Mouse (Mus musculus) liver, adult 2 months (tissue): ENCODE measurements at regions not wholly inside any gene's neighbourhood (a gene's known extent, or its start where the extent isn't known, plus 50 kb on each side); places are given as distances from the start of the nearest gene placed in this dataset.

Experiments
- DNase-seq: peaks from one replicate; pipeline ENCODE4 v3.0.0-alpha.2; 2011; ENCODE audit warnings: low read depth, low spot score; ENCODE audit errors: extremely low read depth
- H3K27ac ChIP-seq: fragments of 200-500 bp; replicated peaks from 2 replicates; pipeline ENCODE4 v1.5.1; 2012; ENCODE audit warnings: low read depth, mild to moderate bottlenecking, control low read depth, inconsistent platforms, low read length; ENCODE audit not compliant: insufficient read depth
- H3K27me3 ChIP-seq: fragments of 200-500 bp; 2 replicates; pipeline ENCODE4 v1.6.1; 2012; ENCODE audit warnings: mild to moderate bottlenecking, moderate library complexity, low read length, inconsistent platforms; ENCODE audit not compliant: control insufficient read depth, insufficient read depth
- H3K36me3 ChIP-seq: fragments of 200-500 bp; 2 replicates; pipeline ENCODE4 v1.6.1; 2012; ENCODE audit warnings: low read length, inconsistent platforms; ENCODE audit not compliant: control insufficient read depth, insufficient read depth
- H3K4me1 ChIP-seq: fragments of 200-500 bp; 2 replicates; pipeline ENCODE4 v1.6.1; 2011; ENCODE audit warnings: low read length; ENCODE audit not compliant: control insufficient read depth, insufficient read depth
- H3K4me3 ChIP-seq: fragments of 200-500 bp; 2 replicates; pipeline ENCODE4 v1.5.1; 2011; ENCODE audit warnings: low read depth, mild to moderate bottlenecking, control low read depth, low read length, moderate library complexity; ENCODE audit not compliant: insufficient read depth
- H3K79me2 ChIP-seq: fragments of 200-500 bp; 2 replicates; pipeline ENCODE4 v1.6.1; 2012; ENCODE audit warnings: inconsistent platforms, mild to moderate bottlenecking, low read length, moderate library complexity; ENCODE audit not compliant: control insufficient read depth, insufficient read depth
- H3K9ac ChIP-seq: fragments of 200-500 bp; 2 replicates; pipeline ENCODE4 v1.6.1; 2012; ENCODE audit warnings: low read depth, mild to moderate bottlenecking, control low read depth, inconsistent platforms, low read length
- CTCF ChIP-seq: fragments of 200-500 bp; IDR thresholded peaks from 2 replicates; pipeline ENCODE4 v1.5.1; 2011; ENCODE audit warnings: low read depth, low read length, control low read depth
- POLR2A ChIP-seq: fragments of 200-500 bp; IDR thresholded peaks from 2 replicates; pipeline ENCODE4 v1.6.1; 2011; ENCODE audit warnings: low read length, control low read depth; ENCODE audit not compliant: insufficient read depth; ENCODE audit errors: extremely low read depth
- WGBS: fragments of 180-500 bp; shearing (Covaris S2); methylation state at CpG from one replicate; pipeline ENCODE4 v1.1.7; 2018; 5-methylcytosine and 5-hydroxymethylcytosine counted together

DNA sequence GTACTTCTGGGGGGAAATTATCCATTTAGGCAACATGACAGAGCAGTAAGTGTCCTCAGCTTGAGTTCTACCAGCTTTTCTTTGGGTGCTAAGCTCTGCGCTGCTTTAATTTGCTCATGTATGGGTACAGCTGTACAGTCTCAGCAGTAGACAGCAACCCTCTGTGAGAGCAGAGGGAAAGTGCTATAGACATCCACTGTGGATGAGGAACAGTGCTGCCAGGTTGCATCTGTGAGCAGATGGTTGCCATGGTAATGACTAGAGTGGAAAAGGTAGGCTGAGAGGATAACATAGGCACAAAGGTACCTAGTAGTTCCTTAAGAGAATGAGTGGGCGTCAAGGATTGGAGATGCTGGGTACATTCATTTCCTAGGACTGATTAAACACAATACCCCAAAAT, 180.5 kb upstream of the Mbnl1 start:
- WGBS, result 95% methylated on average over 2 of the region's 2 CpGs
- Histone ChIP-seq H3K4me3 (no peak overlapping the region), H3K4me1 (no peaks in the 10 kb centered on the region), H3K27me3 (no peaks in the 10 kb centered on the region), H3K9ac (no peak overlapping the region), H3K36me3 (no peaks in the 10 kb centered on the region), H3K79me2 (no peaks in the 10 kb centered on the region), H3K27ac (no peak overlapping the region)
- no peak for DNase-seq
- TF ChIP-seq POLR2A (no peak), CTCF (no peak)

- Histone ChIP-seq H3K79me2 (no peaks in the 10 kb centered on the region), H3K27me3 (no peaks in the 10 kb centered on the region), H3K4me1 (no peaks in the 10 kb centered on the region), H3K4me3 (no peak overlapping the region), H3K9ac (no peak overlapping the region), H3K27ac (no peak overlapping the region), H3K36me3 (no peaks in the 10 kb centered on the region)
- TF ChIP-seq CTCF (no peak), POLR2A (no peak)
- 94% methylated on average over 2 of the region's 2 CpGs for WGBS
- no peak for DNase-seq
Measured at GRCm38 (mm10) chr3:60292940-60293339, 179.7 kb upstream of the Mbnl1 start.

DNA sequence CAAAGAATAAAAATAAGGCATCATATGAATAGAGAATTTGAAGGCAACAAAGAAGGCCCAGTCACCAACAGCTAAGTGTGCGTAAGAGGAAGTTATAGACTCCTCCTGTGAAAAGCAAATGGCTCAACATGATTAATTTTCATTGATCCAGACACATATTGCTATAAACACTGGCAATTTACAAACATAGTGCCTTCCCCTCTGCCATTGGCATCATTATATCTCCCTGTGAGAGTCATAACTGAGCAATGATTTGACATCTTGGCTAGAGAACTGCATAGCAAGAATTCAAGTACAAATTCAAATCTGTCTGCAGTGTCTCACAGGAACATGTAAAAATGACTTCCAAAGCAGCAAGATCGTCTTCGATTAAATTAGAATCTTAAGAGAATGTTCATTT, 167.2 kb upstream of the Mbnl1 start:
- Histone ChIP-seq H3K9ac (no peak overlapping the region), H3K27me3 (no peaks in the 10 kb centered on the region), H3K4me1 (no peaks in the 10 kb centered on the region), H3K79me2 (no peaks in the 10 kb centered on the region), H3K27ac (no peak overlapping the region), H3K4me3 (no peak overlapping the region), H3K36me3 (no peaks in the 10 kb centered on the region)
- whole genome bisulfite sequencing, result 94% methylated on average over 3 of the region's 3 CpGs
- TF ChIP-seq POLR2A, result no peak
- TF ChIP-seq CTCF, result no peak
- DNase-seq, result no peak

GRCm38 (mm10) chr3:60310402-60310801, 162.2 kb upstream of the Mbnl1 start:
- H3K36me3 ChIP-seq, result no peaks in the 10 kb centered on the region
- H3K9ac ChIP-seq, result no peak overlapping the region
- H3K4me1 ChIP-seq, result no peaks in the 10 kb centered on the region; the same call in 1 of the 2 replicates
- WGBS, result 95% methylated on average over 3 of the region's 3 CpGs
- H3K79me2 ChIP-seq, result no peaks in the 10 kb centered on the region
- H3K27ac ChIP-seq, result no peak overlapping the region
- H3K4me3 ChIP-seq, result no peak overlapping the region
- no peaks in the 10 kb centered on the region for H3K27me3 ChIP-seq
- TF ChIP-seq POLR2A (no peak), CTCF (no peak)
- DNase-seq, result no peak

GRCm38 (mm10) chr3:60311178-60311577, 161.5 kb upstream of the Mbnl1 start:
- H3K4me3 ChIP-seq, result no peak overlapping the region
- WGBS, result 14% methylated on average over 3 of the region's 3 CpGs
- no peaks in the 10 kb centered on the region for H3K27me3 ChIP-seq
- no peak overlapping the region for H3K9ac ChIP-seq
- H3K36me3 ChIP-seq, result no peaks in the 10 kb centered on the region
- DNase-seq, result peak; percentile 33
- H3K4me1 ChIP-seq, result no peaks in the 10 kb centered on the region; the same call in 1 of the 2 replicates
- no peaks in the 10 kb centered on the region for H3K79me2 ChIP-seq
- no peak for TF ChIP-seq CTCF
- no peak for TF ChIP-seq POLR2A
- no peak overlapping the region for H3K27ac ChIP-seq

DNA sequence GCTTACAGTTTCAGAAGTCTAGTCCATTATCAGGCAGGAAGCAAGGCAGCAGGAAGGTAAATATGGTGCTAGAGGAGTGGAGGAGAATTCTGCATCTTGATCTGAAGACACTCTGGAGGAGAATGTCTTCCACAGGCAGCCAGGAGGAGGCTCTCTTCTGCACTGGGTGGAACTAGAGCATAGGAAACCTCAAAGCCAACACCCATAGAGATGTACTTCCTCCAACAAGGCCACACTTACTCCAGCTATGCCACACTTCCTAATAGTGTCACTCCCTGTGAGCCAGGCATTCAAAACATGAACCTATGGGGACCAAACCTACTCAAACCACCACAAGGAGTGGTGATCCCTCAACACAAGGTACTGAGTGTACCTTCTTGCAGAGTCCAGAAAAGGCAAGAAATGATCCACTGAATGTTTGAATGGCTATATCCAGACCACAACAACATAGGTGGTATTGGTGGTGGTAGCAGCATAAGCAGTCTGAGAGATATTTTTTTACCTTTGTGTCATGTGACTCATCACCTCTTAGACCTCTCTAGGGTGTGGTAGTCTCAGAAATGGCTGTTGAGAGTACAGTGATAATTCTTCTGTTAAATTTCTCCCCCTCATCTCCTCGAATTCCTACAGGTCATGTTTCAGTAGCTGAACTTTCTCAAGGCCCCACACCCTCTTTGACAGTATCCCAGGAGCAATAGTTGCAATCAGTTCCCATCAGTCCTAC, 152.3 kb upstream of the Mbnl1 start:
- peaks cover 2% of the 10 kb centered on the region for H3K4me1 ChIP-seq
- 64% methylated on average over 1 of the region's 1 CpGs for WGBS
- TF ChIP-seq CTCF (peak; percentile 16; the same call in 1 of the 2 replicates), POLR2A (no peak)
- no peak overlapping the region for H3K4me3 ChIP-seq
- no peak overlapping the region for H3K9ac ChIP-seq
- no peaks in the 10 kb centered on the region for H3K79me2 ChIP-seq
- no peaks in the 10 kb centered on the region for H3K27me3 ChIP-seq
- peak; percentile 9 for DNase-seq
- no peak overlapping the region for H3K27ac ChIP-seq
- no peaks in the 10 kb centered on the region for H3K36me3 ChIP-seq
